Mouse (Mus musculus): ENCODE measurements around the gene Tcf23. TPM values are rescaled to one million over a fixed set of nuclear protein-coding genes. Genes with fewer than 3 reads are reported as not detected.
A peak's percentile ranks its signal among the peaks of the same experiment; 100 is the strongest.

Gene Tcf23
- polyA plus RNA-seq (2011; ENCODE audit: insufficient read depth, insufficient read length, low read depth, missing spikeins), result not detected in 2 replicates

- no peaks in the 10 kb centered on the region for H3K27me3 ChIP-seq (ENCODE audit: control insufficient read depth, insufficient read depth, low read length, poor library complexity, severe bottlenecking)
- H3K4me1 ChIP-seq (ENCODE audit: control insufficient read depth, insufficient read depth, low read length), result no peaks in the 10 kb centered on the region
- no peak for TF ChIP-seq POLR2A (IDR thresholded peaks at IDR 0.05; ENCODE audit: insufficient read depth, low read length)
- no peak for TF ChIP-seq CTCF (IDR thresholded peaks at IDR 0.05; ENCODE audit: low read depth, low read length)
- TF ChIP-seq EP300 (IDR thresholded peaks at IDR 0.05; ENCODE audit: insufficient read depth, low read depth, low read length), result no peak
- no peaks in the 10 kb centered on the region for H3K36me3 ChIP-seq (ENCODE audit: control insufficient read depth, insufficient read depth, low read length, poor library complexity, severe bottlenecking)
- H3K27ac ChIP-seq (ENCODE audit: insufficient read depth, low read length), result no peak within 1 kb of the TSS
- H3K9ac ChIP-seq (ENCODE audit: low read depth, poor library complexity, severe bottlenecking), result no peak within 1 kb of the TSS
- no peak within 1 kb of the TSS for H3K4me3 ChIP-seq (ENCODE audit: low read depth, low read length)
- H3K9me3 ChIP-seq (replicated peaks; ENCODE audit: control insufficient read depth, insufficient read depth, low read length, poor library complexity, severe bottlenecking), result no peaks in the 10 kb centered on the region
These were observed at the start of gene Tcf23 for GRCm38 (mm10) chr5:30968416-30968815. TSS of gene Tcf23 (plus strand) at chr5:30968662.

- TF ChIP-seq POLR2A (IDR thresholded peaks at IDR 0.05; ENCODE audit: insufficient read depth, low read length), result no peak
- no peak for TF ChIP-seq EP300 (IDR thresholded peaks at IDR 0.05; ENCODE audit: insufficient read depth, low read depth, low read length)
- TF ChIP-seq CTCF (IDR thresholded peaks at IDR 0.05; ENCODE audit: low read depth, low read length), result no peak
- peaks cover 4% of the 10 kb centered on the region for H3K4me1 ChIP-seq (ENCODE audit: control insufficient read depth, insufficient read depth, low read length)
These were observed 49.8 kb upstream of the Tcf23 start for GRCm38 (mm10) chr5:30918691-30919090.

GRCm38 (mm10) chr5:30919831-30920614, 48.4 kb upstream of the Tcf23 start:
- no peaks in the 10 kb centered on the region for H3K36me3 ChIP-seq (ENCODE audit: control insufficient read depth, insufficient read depth, low read length, poor library complexity, severe bottlenecking)
- H3K27me3 ChIP-seq (ENCODE audit: control insufficient read depth, insufficient read depth, low read length, poor library complexity, severe bottlenecking), result no peaks in the 10 kb centered on the region
- peak overlapping the region; percentile 21; the same call in 1 of the 2 replicates for H3K4me3 ChIP-seq (ENCODE audit: low read depth, low read length)
- no peak overlapping the region for H3K27ac ChIP-seq (ENCODE audit: insufficient read depth, low read length)
- no peaks in the 10 kb centered on the region for H3K9me3 ChIP-seq (replicated peaks; ENCODE audit: control insufficient read depth, insufficient read depth, low read length, poor library complexity, severe bottlenecking)
- H3K9ac ChIP-seq (ENCODE audit: low read depth, poor library complexity, severe bottlenecking), result 0 out of 2 replicates have a peak overlapping the region, but pooled peaks have one; percentile 4
- TF ChIP-seq POLR2A (IDR thresholded peaks at IDR 0.05; ENCODE audit: insufficient read depth, low read length) (no peak), EP300 (IDR thresholded peaks at IDR 0.05; ENCODE audit: insufficient read depth, low read depth, low read length) (no peak), CTCF (IDR thresholded peaks at IDR 0.05; ENCODE audit: low read depth, low read length) (no peak)
- peaks cover 4% of the 10 kb centered on the region for H3K4me1 ChIP-seq (ENCODE audit: control insufficient read depth, insufficient read depth, low read length)

More at GRCm38 (mm10) chr5:30918691-30919090, 49.8 kb upstream of the Tcf23 start:
- H3K9me3 ChIP-seq (replicated peaks; ENCODE audit: control insufficient read depth, insufficient read depth, low read length, poor library complexity, severe bottlenecking), result no peaks in the 10 kb centered on the region
- no peak overlapping the region for H3K9ac ChIP-seq (ENCODE audit: low read depth, poor library complexity, severe bottlenecking)
- no peak overlapping the region for H3K4me3 ChIP-seq (ENCODE audit: low read depth, low read length)
- H3K27me3 ChIP-seq (ENCODE audit: control insufficient read depth, insufficient read depth, low read length, poor library complexity, severe bottlenecking), result no peaks in the 10 kb centered on the region
- H3K27ac ChIP-seq (ENCODE audit: insufficient read depth, low read length), result no peak overlapping the region
- H3K36me3 ChIP-seq (ENCODE audit: control insufficient read depth, insufficient read depth, low read length, poor library complexity, severe bottlenecking), result no peaks in the 10 kb centered on the region

GRCm38 (mm10) chr5:30920621-30921020, 47.8 kb upstream of the Tcf23 start:
- no peaks in the 10 kb centered on the region for H3K27me3 ChIP-seq (ENCODE audit: control insufficient read depth, insufficient read depth, low read length, poor library complexity, severe bottlenecking)
- H3K36me3 ChIP-seq (ENCODE audit: control insufficient read depth, insufficient read depth, low read length, poor library complexity, severe bottlenecking), result no peaks in the 10 kb centered on the region
- 0 out of 2 replicates have a peak overlapping the region, but pooled peaks have one; percentile 4 for H3K9ac ChIP-seq (ENCODE audit: low read depth, poor library complexity, severe bottlenecking)
- TF ChIP-seq EP300 (IDR thresholded peaks at IDR 0.05; ENCODE audit: insufficient read depth, low read depth, low read length) (no peak), CTCF (IDR thresholded peaks at IDR 0.05; ENCODE audit: low read depth, low read length) (no peak), POLR2A (IDR thresholded peaks at IDR 0.05; ENCODE audit: insufficient read depth, low read length) (no peak)
- H3K4me1 ChIP-seq (ENCODE audit: control insufficient read depth, insufficient read depth, low read length), result peaks cover 4% of the 10 kb centered on the region
- H3K9me3 ChIP-seq (replicated peaks; ENCODE audit: control insufficient read depth, insufficient read depth, low read length, poor library complexity, severe bottlenecking), result no peaks in the 10 kb centered on the region
- H3K4me3 ChIP-seq (ENCODE audit: low read depth, low read length), result peak overlapping the region; percentile 21
- no peak overlapping the region for H3K27ac ChIP-seq (ENCODE audit: insufficient read depth, low read length)

- H3K27ac ChIP-seq (ENCODE audit: insufficient read depth, low read length), result no peak within 1 kb of the TSS
- H3K4me1 ChIP-seq (ENCODE audit: control insufficient read depth, insufficient read depth, low read length), result peaks cover 4% of the 10 kb centered on the region
- H3K9me3 ChIP-seq (replicated peaks; ENCODE audit: control insufficient read depth, insufficient read depth, low read length, poor library complexity, severe bottlenecking), result no peaks in the 10 kb centered on the region
These were observed 47.0 kb upstream of the Tcf23 start, which contains the start of gene Khk for GRCm38 (mm10) chr5:30921256-30922033. TSS of gene Khk (plus strand) at chr5:30921431.

More at GRCm38 (mm10) chr5:30921256-30922033, 47.0 kb upstream of the Tcf23 start, which contains the start of gene Khk:
- TF ChIP-seq EP300 (IDR thresholded peaks at IDR 0.05; ENCODE audit: insufficient read depth, low read depth, low read length) (0 out of 2 replicates have a peak, but pooled peaks have one; percentile 5), POLR2A (IDR thresholded peaks at IDR 0.05; ENCODE audit: insufficient read depth, low read length) (peak; percentile 64), CTCF (IDR thresholded peaks at IDR 0.05; ENCODE audit: low read depth, low read length) (peak; percentile 86)
- peak within 1 kb of the TSS; percentile 62 for H3K9ac ChIP-seq (ENCODE audit: low read depth, poor library complexity, severe bottlenecking)
- no peaks in the 10 kb centered on the region for H3K36me3 ChIP-seq (ENCODE audit: control insufficient read depth, insufficient read depth, low read length, poor library complexity, severe bottlenecking)
- peak within 1 kb of the TSS; percentile 80 for H3K4me3 ChIP-seq (ENCODE audit: low read depth, low read length)
- no peaks in the 10 kb centered on the region for H3K27me3 ChIP-seq (ENCODE audit: control insufficient read depth, insufficient read depth, low read length, poor library complexity, severe bottlenecking)

Data from ES-Bruce4 (cell line).